Mouse (Mus musculus) midbrain, embryonic 12.5 days (tissue): ENCODE results near the gene Ptprq. TPM values are rescaled to one million over a fixed set of nuclear protein-coding genes. Genes with fewer than 3 reads are reported as not detected.

Experiments used
- ATAC-seq: fragments of 200-750 bp; cut with Nextera tagmentation; 2 replicates; pipeline ENCODE4 v1.8.0; 2017; ENCODE audit warnings: low read depth, moderate TSS enrichment, moderate library complexity; ENCODE audit not compliant: low FRiP score
- H3K27ac ChIP-seq: fragments of 300-500 bp; sonication (generic); replicated peaks from 2 replicates; pipeline ENCODE4 v1.5.1; 2016; ENCODE audit warnings: mild to moderate bottlenecking
- H3K27me3 ChIP-seq: fragments of 300-500 bp; sonication (generic); 2 replicates; pipeline ENCODE4 v1.6.1; 2016; ENCODE audit warnings: mild to moderate bottlenecking
- H3K36me3 ChIP-seq: fragments of 300-500 bp; sonication (generic); 2 replicates; pipeline ENCODE4 v1.6.1; 2016
- H3K4me1 ChIP-seq: fragments of 300-500 bp; sonication (generic); 2 replicates; pipeline ENCODE4 v1.6.1; 2016
- H3K4me2 ChIP-seq: fragments of 300-500 bp; sonication (generic); replicated peaks from 2 replicates; pipeline ENCODE4 v1.6.1; 2016; ENCODE audit warnings: mild to moderate bottlenecking, moderate library complexity
- H3K4me3 ChIP-seq: fragments of 300-500 bp; sonication (generic); 2 replicates; pipeline ENCODE4 v1.5.1; 2016; ENCODE audit warnings: mild to moderate bottlenecking
- H3K9ac ChIP-seq: fragments of 300-500 bp; sonication (generic); replicated peaks from 2 replicates; pipeline ENCODE4 v1.6.1; 2016; ENCODE audit warnings: mild to moderate bottlenecking, moderate library complexity
- H3K9me3 ChIP-seq: fragments of 300-500 bp; sonication (generic); 2 replicates; pipeline ENCODE4 v1.6.1; 2016; ENCODE audit warnings: mild to moderate bottlenecking
- WGBS: fragments of 180-500 bp; shearing (Covaris S2); methylation state at CpG from one replicate; pipeline ENCODE4 v1.1.7; 2016; 5-methylcytosine and 5-hydroxymethylcytosine counted together
- microRNA-seq: library from miRNA; unstranded; fragments of <30 nt; microRNA quantifications from one replicate; pipeline ENCODE4, GENCODE M21; 2017
- polyA plus RNA-seq: library from polyadenylated mRNA; unstranded; fragments of >200 nt; fragmentation: Nextera tagmentation; extraction: Ambion mirVana; gene quantifications from 2 replicates; pipeline ENCODE4 v1.2.1, GENCODE M21; 2016

The Ptprq gene
- polyA plus RNA-seq, 1 experiment from 2014 or later = 0.22 TPM

GRCm38 (mm10) chr10:107484050-107484449, 235.8 kb downstream of the Ptprq start:
- no peaks in the 10 kb centered on the region for H3K9me3 ChIP-seq
- H3K9ac ChIP-seq = no peak overlapping the region
- H3K4me2 ChIP-seq = no peak overlapping the region
- H3K36me3 ChIP-seq = no peaks in the 10 kb centered on the region
- H3K27ac ChIP-seq = no peak overlapping the region
- ATAC-seq = no peak
- no peak overlapping the region for H3K4me3 ChIP-seq
- no peaks in the 10 kb centered on the region for H3K27me3 ChIP-seq
- 74% methylated on average over 10 of the region's 10 CpGs for WGBS
- no peaks in the 10 kb centered on the region; the same call in 1 of the 2 replicates for H3K4me1 ChIP-seq

GRCm38 (mm10) chr10:107473497-107473896, 246.4 kb downstream of the Ptprq start:
- no peak overlapping the region for H3K27ac ChIP-seq

GRCm38 (mm10) chr10:107471712-107472111, 248.1 kb downstream of the Ptprq start:
- Histone ChIP-seq H3K4me2 (no peak overlapping the region), H3K4me1 (no peaks in the 10 kb centered on the region), H3K9me3 (no peaks in the 10 kb centered on the region), H3K27ac (no peak overlapping the region), H3K4me3 (no peak overlapping the region), H3K36me3 (no peaks in the 10 kb centered on the region), H3K27me3 (no peaks in the 10 kb centered on the region), H3K9ac (no peak overlapping the region)
- peak; percentile 23; the same call in 1 of the 2 replicates for ATAC-seq
- WGBS = 65% methylated on average over 5 of the region's 5 CpGs

More at GRCm38 (mm10) chr10:107473497-107473896, 246.4 kb downstream of the Ptprq start:
- Histone ChIP-seq H3K9ac (no peak overlapping the region), H3K4me3 (no peak overlapping the region), H3K9me3 (no peaks in the 10 kb centered on the region), H3K4me2 (no peak overlapping the region), H3K36me3 (no peaks in the 10 kb centered on the region), H3K27me3 (no peaks in the 10 kb centered on the region), H3K4me1 (no peaks in the 10 kb centered on the region)
- 43% methylated on average over 2 of the region's 2 CpGs for WGBS
- no peak for ATAC-seq

GRCm38 (mm10) chr10:107467819-107468218, 252.0 kb downstream of the Ptprq start:
- no peak overlapping the region for H3K4me2 ChIP-seq
- 86% methylated on average over 7 of the region's 7 CpGs for WGBS
- H3K4me1 ChIP-seq = no peaks in the 10 kb centered on the region
- no peaks in the 10 kb centered on the region for H3K9me3 ChIP-seq
- no peak overlapping the region for H3K27ac ChIP-seq
- H3K4me3 ChIP-seq = no peak overlapping the region
- H3K27me3 ChIP-seq = no peaks in the 10 kb centered on the region
- ATAC-seq = no peak
- H3K36me3 ChIP-seq = no peaks in the 10 kb centered on the region
- no peak overlapping the region for H3K9ac ChIP-seq

Small RNA genes within 50 kb of the gene (microRNA-seq; reads per million reads assigned to microRNA genes)
- gene Gm44403 = not detected

Other genes starting within 250 kb of the Ptprq start
- not detected in 2 replicates for gene Myf5, start 233.9 kb downstream of the Ptprq start, polyA plus RNA-seq
- not detected in 2 replicates for gene Myf6, start 225.3 kb downstream of the Ptprq start, polyA plus RNA-seq
- not detected in 2 replicates for gene Otogl, start 192.1 kb upstream of the Ptprq start, polyA plus RNA-seq